Mouse (Mus musculus) lung, adult 2 months (tissue): ENCODE results near the gene Gm2431. TPM values are rescaled to one million over a fixed set of nuclear protein-coding genes. Genes with fewer than 3 reads are reported as not detected.
"Not testable (repeated sequence)": the region's sequence is repeated elsewhere in the genome, so short reads cannot be mapped to it uniquely, and the experiment has no call there.

ENCODE experiments used
- DNase-seq: peaks from one replicate; pipeline ENCODE4 v3.0.0; 2022
- H3K4me1 ChIP-seq: fragments of 200-500 bp; 2 replicates; pipeline ENCODE4 v1.6.1; 2011; ENCODE audit warnings: low read length; ENCODE audit not compliant: control insufficient read depth, insufficient read depth
- H3K4me3 ChIP-seq: fragments of 200-500 bp; replicated peaks from 2 replicates; pipeline ENCODE3; 2011; ENCODE audit warnings: low read depth, mild to moderate bottlenecking, control low read depth, low read length; ENCODE audit errors: extremely low read depth
- CTCF ChIP-seq: fragments of 200-500 bp; IDR thresholded peaks from 2 replicates; pipeline ENCODE4 v1.5.1; 2011; ENCODE audit warnings: mild to moderate bottlenecking, low read length, control low read depth; ENCODE audit not compliant: insufficient read depth
- POLR2A ChIP-seq: fragments of 200-500 bp; IDR thresholded peaks from 2 replicates; pipeline ENCODE4 v1.6.1; 2011; ENCODE audit warnings: low read depth, mild to moderate bottlenecking, control low read depth, low read length, borderline replicate concordance; ENCODE audit errors: extremely low read depth
- WGBS: fragments of 180-500 bp; shearing (Covaris S2); methylation state at CpG from one replicate; pipeline ENCODE4 v1.1.7; 2018; 5-methylcytosine and 5-hydroxymethylcytosine counted together
- polyA plus RNA-seq: library from polyadenylated mRNA; depleted of rRNA; stranded (reverse); fragments of >200 nt; gene quantifications from 2 replicates; pipeline ENCODE4 v1.2.3, GENCODE M21; 2012; rRNA removed

The Gm2431 gene
- polyA plus RNA-seq, 1 experiment = not detected

- WGBS = 1% methylated on average over 3 of the region's 3 CpGs
- peak; percentile 68 for TF ChIP-seq CTCF
- DNase-seq = peak; percentile 64
- H3K4me3 ChIP-seq, H3K4me1 ChIP-seq: not testable (repeated sequence)
These were observed 20.0 kb upstream of the Gm2431 start for GRCm38 (mm10) chr7:142278183-142278582.

DNA sequence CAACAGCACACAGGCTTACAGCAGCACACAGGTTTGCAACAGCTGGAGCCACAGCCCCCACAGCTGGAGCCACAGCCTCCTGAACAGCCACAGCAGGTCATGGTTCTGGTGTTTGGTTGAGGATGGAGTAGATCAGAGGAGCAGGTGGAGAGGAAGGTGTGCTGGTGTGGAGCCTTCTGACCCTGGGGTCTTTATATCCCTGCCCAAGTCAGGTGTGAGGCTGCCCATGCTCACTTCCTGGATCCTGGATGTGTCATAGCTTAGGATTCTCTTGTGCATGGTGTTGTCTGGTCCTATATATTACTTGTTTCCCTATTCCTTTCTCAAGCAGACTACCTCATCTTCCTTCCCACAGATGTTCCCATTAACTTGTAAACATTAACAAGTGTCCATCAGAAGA lies 16.1 kb upstream of the Gm2431 start, which contains the start of gene Gm4559:
Gene Gm4559 (minus strand): TSS at position 101 of the 400 bp plus-strand sequence.
- DNase-seq, H3K4me3 ChIP-seq, H3K4me1 ChIP-seq: not testable (repeated sequence)

- peak; percentile 72 for TF ChIP-seq CTCF
- TF ChIP-seq POLR2A = no peak
- H3K4me3 ChIP-seq = no peak overlapping the region
- 0% methylated on average over 2 of the region's 2 CpGs for WGBS
These were observed 2.6 kb downstream of the Gm2431 start for GRCm38 (mm10) chr7:142255517-142255916.

DNA sequence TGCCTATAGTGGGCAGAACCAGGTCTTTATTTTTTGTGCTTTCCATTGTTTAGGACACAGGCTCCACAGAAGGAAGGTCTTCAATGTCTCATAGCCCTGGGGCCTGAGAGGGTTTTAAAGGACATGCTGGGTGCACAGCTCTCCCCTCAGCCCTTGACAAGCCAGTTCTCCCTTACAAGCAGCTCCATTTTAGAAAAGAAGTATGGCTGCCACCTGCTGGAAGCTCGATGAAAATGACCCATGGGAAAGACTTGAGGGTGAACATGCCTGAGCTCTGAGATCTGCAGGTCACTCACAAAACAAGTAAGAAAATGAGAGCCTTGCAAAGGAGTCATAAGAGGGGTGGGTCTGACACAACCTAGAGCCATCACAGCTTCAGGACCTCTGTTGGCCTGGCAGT lies 8.3 kb downstream of the Gm2431 start:
- WGBS = 0% methylated on average over 1 of the region's 1 CpGs
- Histone ChIP-seq H3K4me1 (no peaks in the 10 kb centered on the region), H3K4me3 (no peak overlapping the region)
- peak; percentile 19 for DNase-seq
- TF ChIP-seq CTCF (0 out of 2 replicates have a peak, but pooled peaks have one; percentile 6), POLR2A (no peak)

More at GRCm38 (mm10) chr7:142255517-142255916, 2.6 kb downstream of the Gm2431 start:
- H3K4me1 ChIP-seq = no peaks in the 10 kb centered on the region; the same call in 1 of the 2 replicates
- DNase-seq = peak; percentile 31

DNA sequence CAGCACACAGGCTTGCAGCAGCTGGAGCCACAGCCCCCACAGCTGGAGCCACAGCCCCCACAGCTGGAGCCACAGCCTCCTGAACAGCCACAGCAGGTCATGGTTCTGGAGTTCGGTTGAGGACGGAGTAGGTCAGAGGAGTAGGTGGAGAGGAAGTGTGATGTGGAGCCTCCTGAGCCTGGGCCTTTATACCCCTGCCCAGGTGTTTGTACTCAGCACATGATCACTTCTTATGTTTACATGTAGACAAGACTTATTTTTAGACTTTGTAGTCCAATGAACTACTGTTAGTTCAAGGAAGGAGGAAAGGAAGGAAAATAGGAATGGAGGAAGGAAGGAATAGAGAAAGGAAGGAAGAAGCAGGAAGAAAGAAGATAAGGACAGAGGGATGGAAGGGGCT lies 17.2 kb downstream of the Gm2431 start, which contains the start of gene Gm40460:
Gene Gm40460 (minus strand): TSS at position 101 of the 400 bp plus-strand sequence.
- TF ChIP-seq POLR2A (no peak), CTCF (no peak)
- 29% methylated on average over 2 of the region's 2 CpGs for WGBS
- no peaks in the 10 kb centered on the region for H3K4me1 ChIP-seq
- H3K4me3 ChIP-seq = no peak within 1 kb of the TSS
- no peak for DNase-seq

DNA sequence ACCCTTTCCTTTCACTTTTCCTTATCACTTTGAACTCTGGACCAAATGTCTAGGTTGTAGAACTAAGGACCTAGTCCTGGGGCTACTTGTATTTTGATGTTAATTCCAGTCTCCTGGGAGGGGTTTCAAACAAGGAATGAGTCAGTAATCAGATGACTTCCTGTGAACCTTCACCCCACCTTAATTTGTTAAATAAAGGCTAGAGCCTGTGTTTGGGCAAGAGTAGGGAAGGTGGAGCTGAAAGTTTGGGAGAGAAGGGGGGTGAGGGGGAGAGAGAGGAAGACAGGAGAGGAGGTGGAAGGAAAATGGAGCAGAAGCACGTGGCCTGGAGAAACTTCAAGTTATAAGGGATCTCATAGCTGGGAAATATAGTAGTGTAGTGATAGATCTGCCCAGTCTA lies 26.6 kb downstream of the Gm2431 start:
- WGBS = 20% methylated on average over 1 of the region's 1 CpGs
- Histone ChIP-seq H3K4me1 (no peaks in the 10 kb centered on the region), H3K4me3 (no peak overlapping the region)
- no peak for DNase-seq
- no peak for TF ChIP-seq POLR2A

GRCm38 (mm10) chr7:142229871-142230270 lies 28.3 kb downstream of the Gm2431 start, which contains the start of gene Krtap5-5:
TSS of gene Krtap5-5 (minus strand) at chr7:142229971.
- 35% methylated on average over 3 of the region's 3 CpGs for WGBS
- not testable (repeated sequence) for H3K4me1 ChIP-seq, H3K4me3 ChIP-seq, DNase-seq

GRCm38 (mm10) chr7:142224518-142224917 lies 33.6 kb downstream of the Gm2431 start:
- DNase-seq = no peak
- WGBS = 27% methylated on average over 2 of the region's 2 CpGs

GRCm38 (mm10) chr7:142212136-142212535 lies 46.0 kb downstream of the Gm2431 start:
- not testable (repeated sequence) for H3K4me1 ChIP-seq, H3K4me3 ChIP-seq, DNase-seq
- 45% methylated on average over 1 of the region's 1 CpGs for WGBS

More at GRCm38 (mm10) chr7:142224518-142224917, 33.6 kb downstream of the Gm2431 start:
- no peak for TF ChIP-seq POLR2A
- no peak for TF ChIP-seq CTCF
- no peaks in the 10 kb centered on the region for H3K4me1 ChIP-seq
- H3K4me3 ChIP-seq = no peak overlapping the region

DNA sequence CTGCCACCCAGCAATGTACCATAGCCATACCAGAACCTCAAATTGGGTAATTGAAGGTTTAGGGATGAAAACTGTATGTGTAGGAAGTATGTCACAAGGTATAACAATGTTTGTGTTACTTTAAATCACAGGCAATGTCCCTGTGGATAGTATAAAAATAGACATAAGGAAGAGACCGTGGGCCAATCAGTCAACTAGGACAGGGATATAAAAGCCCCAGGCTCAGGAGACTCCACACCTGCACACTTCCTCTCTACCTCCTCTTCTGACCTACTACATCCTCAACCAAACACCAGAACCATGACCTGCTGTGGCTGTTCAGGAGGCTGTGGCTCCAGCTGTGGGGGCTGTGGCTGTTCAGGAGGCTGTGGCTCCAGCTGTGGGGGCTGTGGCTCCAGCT lies 46.6 kb downstream of the Gm2431 start, which contains the start of gene Gm7579:
Gene Gm7579 (plus strand): TSS at position 301 of the 400 bp plus-strand sequence.
- TF ChIP-seq POLR2A (no peak), CTCF (no peak)
- DNase-seq = no peak
- no peaks in the 10 kb centered on the region for H3K4me1 ChIP-seq
- H3K4me3 ChIP-seq = no peak within 1 kb of the TSS
- 53% methylated on average over 1 of the region's 1 CpGs for WGBS

Other genes with a start within 250 kb of the Gm2431 start
- gene Mob2, start 197.3 kb downstream of the Gm2431 start, polyA plus RNA-seq = 40.6 and 54.0 TPM in 2 replicates
- gene Dusp8, start 162.5 kb downstream of the Gm2431 start, polyA plus RNA-seq = 30.1 and 33.3 TPM in 2 replicates
- gene Gm45618, start 137.6 kb downstream of the Gm2431 start, polyA plus RNA-seq = not detected in 2 replicates
- not detected in 2 replicates for gene Gm39115, start 122.3 kb downstream of the Gm2431 start, polyA plus RNA-seq
- not detected in 2 replicates for gene Gm45337, start 113.7 kb downstream of the Gm2431 start, polyA plus RNA-seq
- not detected in 2 replicates for gene Gm29735, start 101.2 kb downstream of the Gm2431 start, polyA plus RNA-seq
- gene Gm4553, start 92.6 kb downstream of the Gm2431 start, polyA plus RNA-seq = not detected in 2 replicates
- gene Krtap5-2, start 82.3 kb downstream of the Gm2431 start, polyA plus RNA-seq = not detected in 2 replicates
- gene Gm10153, start 68.0 kb downstream of the Gm2431 start, polyA plus RNA-seq = not detected in 2 replicates
- not detected in 2 replicates for gene Krtap5-3, start 57.0 kb downstream of the Gm2431 start, polyA plus RNA-seq
- not detected in 2 replicates for gene Gm7579, start 46.5 kb downstream of the Gm2431 start, polyA plus RNA-seq
- 0.28 and 0.30 TPM in 2 replicates for gene Krtap5-5, start 28.4 kb downstream of the Gm2431 start, polyA plus RNA-seq
- not detected in 2 replicates for gene Gm40460, start 17.3 kb downstream of the Gm2431 start, polyA plus RNA-seq
- gene Gm4559, start 16.0 kb upstream of the Gm2431 start, polyA plus RNA-seq = not detected in 2 replicates
- gene Krtap5-1, start 38.8 kb upstream of the Gm2431 start, polyA plus RNA-seq = not detected in 2 replicates
- not detected in 2 replicates for gene Krtap5-4, start 45.2 kb upstream of the Gm2431 start, polyA plus RNA-seq
- 48.5 and 49.1 TPM in 2 replicates for gene Ifitm10, start 115.4 kb upstream of the Gm2431 start, polyA plus RNA-seq
- gene Gm49369, start 124.3 kb upstream of the Gm2431 start, polyA plus RNA-seq = 0.24 TPM in 1 of 2 replicates, not detected in the other
- gene Ctsd, start 129.7 kb upstream of the Gm2431 start, polyA plus RNA-seq = 689 and 921 TPM in 2 replicates
- gene Syt8, start 176.5 kb upstream of the Gm2431 start, polyA plus RNA-seq = 0.19 and 8.6 TPM in 2 replicates
- gene Tnni2, start 183.5 kb upstream of the Gm2431 start, polyA plus RNA-seq = 3.1 and 223 TPM in 2 replicates
- 131 and 188 TPM in 2 replicates for gene Lsp1, start 202.5 kb upstream of the Gm2431 start, polyA plus RNA-seq
- gene Tnnt3, start 240.5 kb upstream of the Gm2431 start, polyA plus RNA-seq = 4.1 and 64.7 TPM in 2 replicates